Mouse (Mus musculus) CD8-positive naive resting alpha-beta T cell, adult 2 months (primary cell): ENCODE data around the gene Dcun1d2.
"Not testable (repeated sequence)": the region's sequence is repeated elsewhere in the genome, so short reads cannot be mapped to it uniquely, and the experiment has no call there.

Experiments
- DNase-seq, 2 experiments: peaks; one replicate each; pipeline ENCODE4 v3.0.0; 2022; ENCODE audit warnings: low read depth in 2 of 2, low spot score in 2 of 2

Gene Dcun1d2

GRCm38 (mm10) chr8:13287692-13288623, at the start of gene Dcun1d2, which contains the start of gene Tmco3:
Dcun1d2 (minus strand) TSS chr8:13288131.
Tmco3 (plus strand) TSS chr8:13288190.
- peak; percentile 90 to 95 for DNase-seq

- DNase-seq: no peak
Measured at GRCm38 (mm10) chr8:13337678-13338077, 49.7 kb upstream of the Dcun1d2 start.

GRCm38 (mm10) chr8:13337245-13337644, 49.3 kb upstream of the Dcun1d2 start:
- DNase-seq: not testable (repeated sequence)

GRCm38 (mm10) chr8:13334671-13335070, 46.7 kb upstream of the Dcun1d2 start:
- no peak for DNase-seq

GRCm38 (mm10) chr8:13326598-13326997, 38.7 kb upstream of the Dcun1d2 start:
- no peak for DNase-seq

GRCm38 (mm10) chr8:13316671-13317070, 28.7 kb upstream of the Dcun1d2 start:
- no peak for DNase-seq

- no peak for DNase-seq
Measured at GRCm38 (mm10) chr8:13314922-13315321, 27.0 kb upstream of the Dcun1d2 start.

- no peak for DNase-seq
Measured at GRCm38 (mm10) chr8:13306916-13307315, 19.0 kb upstream of the Dcun1d2 start.

GRCm38 (mm10) chr8:13306309-13306909, 18.5 kb upstream of the Dcun1d2 start:
- no peak for DNase-seq

GRCm38 (mm10) chr8:13305884-13306283, 18.0 kb upstream of the Dcun1d2 start:
- no peak for DNase-seq

GRCm38 (mm10) chr8:13305459-13305858, 17.5 kb upstream of the Dcun1d2 start:
- DNase-seq: no peak

- DNase-seq: no peak
Measured at GRCm38 (mm10) chr8:13301036-13301435, 13.1 kb upstream of the Dcun1d2 start.

- DNase-seq: no peak
Measured at GRCm38 (mm10) chr8:13299571-13299970, 11.6 kb upstream of the Dcun1d2 start.

- DNase-seq: no peak
Measured at GRCm38 (mm10) chr8:13293677-13294470, 5.9 kb upstream of the Dcun1d2 start.

GRCm38 (mm10) chr8:13292364-13292763, 4.4 kb upstream of the Dcun1d2 start:
- peak; percentile 68 to 72 for DNase-seq

GRCm38 (mm10) chr8:13288646-13289045, 715 bp upstream of the Dcun1d2 start:
- no peak for DNase-seq

GRCm38 (mm10) chr8:13287304-13287691, 633 bp downstream of the Dcun1d2 start:
- DNase-seq: peak; percentile 62 to 67

- no peak for DNase-seq
Measured at GRCm38 (mm10) chr8:13283200-13283599, 4.7 kb downstream of the Dcun1d2 start.

- no peak for DNase-seq
Measured at GRCm38 (mm10) chr8:13276941-13277447, 10.9 kb downstream of the Dcun1d2 start.

- no peak for DNase-seq
Measured at GRCm38 (mm10) chr8:13272834-13273233, 15.1 kb downstream of the Dcun1d2 start.

GRCm38 (mm10) chr8:13267566-13267965, 20.4 kb downstream of the Dcun1d2 start:
- no peak for DNase-seq
